Mouse (Mus musculus) skeletal muscle tissue, postnatal 0 days (tissue): ENCODE measurements around the gene Spata31d1c. TPM values are rescaled to one million over a fixed set of nuclear protein-coding genes. Genes with fewer than 3 reads are reported as not detected.

Experiments used
- polyA plus RNA-seq: library from polyadenylated mRNA; unstranded; fragments of >200 nt; fragmentation: Nextera tagmentation; extraction: Ambion mirVana; gene quantifications from 2 replicates; pipeline ENCODE4 v1.2.1, GENCODE M21; 2015

The Spata31d1c gene
- polyA plus RNA-seq, result not detected in 2 replicates

GRCm38 (mm10) chr13:65032758-65033157 is at the start of gene Spata31d1c:
TSS of gene Spata31d1c (plus strand) at chr13:65033058.

GRCm38 (mm10) chr13:65052660-65053059 is 19.8 kb downstream of the Spata31d1c start, which contains the start of gene Prss47:
TSS of gene Prss47 (minus strand) at chr13:65052760.

Other genes starting within 250 kb of the Spata31d1c start
- gene Cntnap3, start 129.1 kb upstream of the Spata31d1c start, polyA plus RNA-seq, result 0.07 and 0.14 TPM in 2 replicates
- not detected in 2 replicates for gene Spata31, start 115.7 kb upstream of the Spata31d1c start, polyA plus RNA-seq
- gene Prss47, start 19.7 kb downstream of the Spata31d1c start, polyA plus RNA-seq, result not detected in 2 replicates
- gene Mfsd14b, start 79.9 kb downstream of the Spata31d1c start, polyA plus RNA-seq, result 20.2 and 24.3 TPM in 2 replicates
- not detected in 2 replicates for gene Olfr465-ps1, start 105.0 kb downstream of the Spata31d1c start, polyA plus RNA-seq
- gene Olfr466, start 117.2 kb downstream of the Spata31d1c start, polyA plus RNA-seq, result not detected in 2 replicates
- not detected in 2 replicates for gene Nlrp4f, start 172.9 kb downstream of the Spata31d1c start, polyA plus RNA-seq
- gene Gm10775, start 226.5 kb downstream of the Spata31d1c start, polyA plus RNA-seq, result not detected in 2 replicates
- 4.4 and 4.5 TPM in 2 replicates for gene Zfp369, start 245.8 kb downstream of the Spata31d1c start, polyA plus RNA-seq